Mouse (Mus musculus): ENCODE measurements around the gene Hspa4l. TPM values are rescaled to one million over a fixed set of nuclear protein-coding genes. Genes with fewer than 3 reads are reported as not detected.
A peak's percentile ranks its signal among the peaks of the same experiment; 100 is the strongest.

Hspa4l gene
- 12.0 and 21.4 TPM in 2 replicates for polyA plus RNA-seq (2012; rRNA removed)

DNA sequence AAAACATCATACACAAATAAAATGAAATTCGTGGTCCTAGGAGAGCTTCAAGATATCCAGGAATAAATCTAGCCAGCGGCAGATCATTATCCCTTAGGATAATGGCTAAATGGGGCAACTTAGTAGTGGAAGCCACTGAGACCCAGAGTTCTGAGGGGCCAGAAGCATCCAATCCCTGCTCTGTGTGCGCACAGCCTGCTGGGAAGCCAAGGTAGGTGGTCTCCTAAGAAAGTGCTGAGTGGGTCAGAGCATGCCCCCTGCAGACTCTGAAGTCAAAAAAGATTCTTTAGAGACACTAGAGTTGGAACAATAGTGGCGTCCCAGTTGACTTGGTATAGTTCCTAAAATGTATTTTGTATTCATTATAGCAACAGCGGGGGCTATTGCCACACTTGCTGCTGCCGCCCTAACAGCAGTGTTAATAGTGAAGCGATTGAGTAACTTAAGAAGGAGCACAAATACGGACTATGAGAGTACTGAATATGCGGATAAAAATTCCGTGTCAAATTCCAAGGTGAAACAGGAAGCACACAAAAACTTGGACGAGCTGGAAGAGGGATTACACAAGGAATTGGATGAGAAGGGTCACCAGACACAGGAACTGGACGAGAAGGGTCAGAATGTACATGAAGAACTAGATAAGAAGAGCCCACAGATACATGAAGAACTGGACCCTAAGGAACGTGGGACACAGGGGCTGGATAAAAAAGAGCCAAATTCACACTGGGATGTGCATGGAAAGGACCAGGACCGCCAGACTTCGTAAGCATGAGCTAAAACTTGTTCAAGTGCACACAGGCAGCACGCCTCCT is at the start of gene Hspa4l:
Gene Hspa4l, plus strand, starts transcription at position 472 of the 812 bp plus-strand sequence.
- DNase-seq (ENCODE audit: low read depth) = peak; percentile 48
- TF ChIP-seq POLR2A (IDR thresholded peaks at IDR 0.05; ENCODE audit: borderline replicate concordance, extremely low read depth, insufficient read depth, insufficient read length, poor library complexity, severe bottlenecking) (no peak), CTCF (IDR thresholded peaks at IDR 0.05; ENCODE audit: borderline replicate concordance, extremely low read depth, insufficient read depth, insufficient read length) (no peak)

DNA sequence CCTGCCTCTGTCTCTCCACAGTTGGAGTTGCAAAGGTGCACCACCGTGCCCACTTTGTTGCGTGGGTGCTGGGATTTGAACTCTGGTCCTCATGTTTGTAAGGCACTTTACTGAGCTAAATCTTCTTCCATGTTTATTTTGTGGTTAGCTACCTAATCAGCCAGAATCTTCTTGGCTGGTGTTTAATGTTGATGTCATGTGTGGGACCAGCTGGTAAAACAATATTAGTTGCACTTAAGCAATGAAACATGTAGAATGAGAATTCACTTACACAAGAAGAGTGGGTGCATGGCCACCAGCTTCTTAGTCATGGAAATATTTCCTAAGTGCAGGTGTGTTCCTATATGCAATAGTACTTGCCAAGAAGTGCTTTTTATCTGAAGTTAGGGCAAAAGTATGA is 49.1 kb upstream of the Hspa4l start:
- TF ChIP-seq POLR2A (IDR thresholded peaks at IDR 0.05; ENCODE audit: borderline replicate concordance, extremely low read depth, insufficient read depth, insufficient read length, poor library complexity, severe bottlenecking) = no peak
- no peak for TF ChIP-seq CTCF (IDR thresholded peaks at IDR 0.05; ENCODE audit: borderline replicate concordance, extremely low read depth, insufficient read depth, insufficient read length)

DNA sequence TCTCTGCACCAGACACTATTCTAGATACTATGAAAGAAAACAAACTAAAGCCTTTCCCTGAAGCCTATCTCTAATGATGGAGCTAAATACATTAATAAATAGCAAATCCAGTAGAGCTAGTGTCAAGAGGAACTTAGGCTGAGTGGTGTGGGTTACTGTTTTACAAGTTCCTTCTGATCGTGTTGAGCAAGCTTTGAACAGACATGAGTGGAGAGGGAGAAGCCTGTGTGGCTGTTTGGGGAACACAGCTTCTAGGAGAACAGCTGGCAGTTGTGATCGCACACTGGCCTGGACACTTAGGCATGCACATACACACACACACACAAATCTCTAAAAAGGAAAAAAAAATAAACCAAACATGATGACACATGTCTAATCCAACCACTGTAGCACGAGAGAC is 45.5 kb upstream of the Hspa4l start:
- no peak for TF ChIP-seq POLR2A (IDR thresholded peaks at IDR 0.05; ENCODE audit: borderline replicate concordance, extremely low read depth, insufficient read depth, insufficient read length, poor library complexity, severe bottlenecking)
- TF ChIP-seq CTCF (IDR thresholded peaks at IDR 0.05; ENCODE audit: borderline replicate concordance, extremely low read depth, insufficient read depth, insufficient read length) = no peak
- no peak for DNase-seq (ENCODE audit: low read depth)

More for the DNA sequence above, 49.1 kb upstream of the Hspa4l start:
- DNase-seq (ENCODE audit: low read depth) = no peak

DNA sequence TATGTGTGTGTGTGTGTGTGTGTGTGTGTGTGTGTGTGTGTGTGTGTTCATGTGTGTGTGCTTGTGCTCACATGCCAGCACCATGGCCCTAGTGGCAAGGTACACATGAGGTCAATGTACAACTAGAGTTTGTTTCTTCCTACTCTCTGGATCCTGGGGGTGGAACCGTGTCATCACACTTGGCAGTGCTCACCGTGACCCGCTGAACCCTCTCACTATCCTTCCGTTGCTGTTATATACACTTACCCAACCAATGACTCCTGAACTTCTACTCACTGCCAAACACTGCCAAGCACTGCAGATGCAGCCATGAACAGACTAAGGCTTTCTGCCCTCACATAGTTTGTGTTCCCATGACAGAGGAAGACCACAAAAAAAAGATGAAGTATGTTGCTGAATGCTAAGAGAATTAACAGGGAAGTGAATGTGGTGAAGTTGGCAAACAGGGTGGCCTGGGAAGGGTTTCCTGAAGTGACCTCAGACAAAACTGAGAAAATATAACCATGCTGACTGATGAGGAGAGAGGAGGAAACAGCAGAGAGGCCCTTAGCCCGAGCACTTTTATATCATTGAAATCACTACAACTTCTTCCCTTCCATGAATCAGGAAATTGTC is 39.4 kb upstream of the Hspa4l start:
- DNase-seq (ENCODE audit: low read depth) = no peak
- TF ChIP-seq POLR2A (IDR thresholded peaks at IDR 0.05; ENCODE audit: borderline replicate concordance, extremely low read depth, insufficient read depth, insufficient read length, poor library complexity, severe bottlenecking) (no peak), CTCF (IDR thresholded peaks at IDR 0.05; ENCODE audit: borderline replicate concordance, extremely low read depth, insufficient read depth, insufficient read length) (no peak)

DNA sequence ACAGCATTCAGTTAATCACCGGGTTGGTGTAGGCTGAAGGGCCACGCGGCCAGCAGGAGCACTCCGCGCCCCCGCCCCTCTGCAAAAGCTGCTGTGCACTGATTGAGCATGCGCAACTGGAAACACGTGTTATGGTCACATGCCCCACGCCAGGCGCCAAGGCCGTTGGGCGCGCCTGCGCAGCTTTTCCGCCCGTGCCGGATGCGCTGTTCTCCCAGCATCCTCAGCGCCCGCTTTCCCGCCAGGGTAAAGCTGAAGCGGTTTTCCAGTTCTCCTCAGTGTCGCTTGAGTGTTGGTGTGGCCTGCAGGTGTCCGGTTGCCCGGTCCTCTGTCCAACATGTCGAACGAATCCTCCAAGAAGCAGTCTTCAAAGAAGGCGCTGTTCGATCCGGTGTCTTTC is 35.6 kb upstream of the Hspa4l start, which contains the start of gene Slc25a31:
Gene Slc25a31, plus strand, starts transcription at position 201 of the 400 bp plus-strand sequence.
- DNase-seq (ENCODE audit: low read depth) = no peak
- TF ChIP-seq CTCF (IDR thresholded peaks at IDR 0.05; ENCODE audit: borderline replicate concordance, extremely low read depth, insufficient read depth, insufficient read length) = no peak
- no peak for TF ChIP-seq POLR2A (IDR thresholded peaks at IDR 0.05; ENCODE audit: borderline replicate concordance, extremely low read depth, insufficient read depth, insufficient read length, poor library complexity, severe bottlenecking)

DNA sequence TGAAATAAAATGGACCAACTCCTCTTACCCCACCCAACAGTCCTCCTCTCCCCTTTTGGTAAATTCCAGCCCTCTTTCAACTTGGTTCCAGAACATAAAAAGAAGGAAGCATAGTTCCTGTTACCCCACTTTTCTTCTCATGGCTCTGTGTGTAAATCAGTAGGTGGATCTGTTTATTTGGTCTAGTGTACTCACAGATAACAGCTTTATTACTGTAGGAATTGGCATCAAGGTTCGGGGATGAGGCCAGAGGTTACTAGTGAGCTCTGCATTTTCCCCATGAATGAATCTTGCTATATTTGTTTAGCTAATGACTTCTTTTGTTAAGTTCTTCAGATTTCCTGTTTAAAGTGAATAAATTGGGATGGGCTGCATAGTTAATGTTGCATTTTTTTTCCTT is 28.2 kb upstream of the Hspa4l start:
- no peak for DNase-seq (ENCODE audit: low read depth)
- no peak for TF ChIP-seq POLR2A (IDR thresholded peaks at IDR 0.05; ENCODE audit: borderline replicate concordance, extremely low read depth, insufficient read depth, insufficient read length, poor library complexity, severe bottlenecking)
- TF ChIP-seq CTCF (IDR thresholded peaks at IDR 0.05; ENCODE audit: borderline replicate concordance, extremely low read depth, insufficient read depth, insufficient read length) = no peak

DNA sequence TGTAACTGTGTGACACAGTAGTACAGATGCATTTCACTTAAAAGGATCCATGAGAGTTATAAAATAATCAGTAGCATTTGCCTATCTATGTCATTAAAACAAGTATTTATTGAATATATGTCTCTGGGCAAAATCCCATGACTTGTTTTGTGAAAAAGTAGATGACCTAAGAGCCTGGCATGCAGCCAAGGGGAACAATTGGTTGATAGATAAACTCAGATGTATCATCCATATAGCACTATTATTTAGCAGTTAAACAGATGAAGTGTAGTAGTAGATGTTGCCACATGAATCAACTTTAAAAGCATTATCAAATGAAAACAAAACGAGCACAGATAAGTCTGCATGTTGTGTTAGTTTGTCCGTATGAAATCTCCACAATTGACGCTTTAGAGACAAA is 25.3 kb upstream of the Hspa4l start:
- no peak for DNase-seq (ENCODE audit: low read depth)
- TF ChIP-seq POLR2A (IDR thresholded peaks at IDR 0.05; ENCODE audit: borderline replicate concordance, extremely low read depth, insufficient read depth, insufficient read length, poor library complexity, severe bottlenecking) = no peak
- no peak for TF ChIP-seq CTCF (IDR thresholded peaks at IDR 0.05; ENCODE audit: borderline replicate concordance, extremely low read depth, insufficient read depth, insufficient read length)

DNA sequence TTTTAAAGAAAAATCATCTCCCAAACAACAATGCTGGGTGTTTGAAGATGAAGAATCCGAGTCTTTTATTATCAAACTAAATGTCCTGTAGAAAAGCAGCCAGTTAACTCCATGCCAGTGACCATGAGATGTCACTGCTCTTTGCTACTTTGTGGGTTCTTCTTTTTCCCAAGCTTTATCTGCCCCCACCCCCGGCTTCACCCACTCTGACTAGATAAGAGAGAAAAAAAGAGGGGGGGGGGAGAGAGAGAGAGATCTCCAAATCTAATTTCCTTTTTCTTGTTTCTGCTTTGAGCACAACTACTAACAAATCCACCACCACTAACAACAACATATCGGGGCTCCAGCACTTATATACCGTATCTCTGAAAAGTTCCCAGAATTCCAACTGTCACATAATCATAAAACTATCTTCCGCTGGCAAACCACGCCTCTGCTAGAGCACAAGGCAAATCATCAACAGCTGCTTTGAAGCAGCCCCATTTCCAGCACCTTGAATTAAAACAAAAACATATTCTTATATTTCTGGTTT is 5.8 kb upstream of the Hspa4l start:
- TF ChIP-seq POLR2A (IDR thresholded peaks at IDR 0.05; ENCODE audit: borderline replicate concordance, extremely low read depth, insufficient read depth, insufficient read length, poor library complexity, severe bottlenecking) (no peak), CTCF (IDR thresholded peaks at IDR 0.05; ENCODE audit: borderline replicate concordance, extremely low read depth, insufficient read depth, insufficient read length) (no peak)
- no peak for DNase-seq (ENCODE audit: low read depth)

DNA sequence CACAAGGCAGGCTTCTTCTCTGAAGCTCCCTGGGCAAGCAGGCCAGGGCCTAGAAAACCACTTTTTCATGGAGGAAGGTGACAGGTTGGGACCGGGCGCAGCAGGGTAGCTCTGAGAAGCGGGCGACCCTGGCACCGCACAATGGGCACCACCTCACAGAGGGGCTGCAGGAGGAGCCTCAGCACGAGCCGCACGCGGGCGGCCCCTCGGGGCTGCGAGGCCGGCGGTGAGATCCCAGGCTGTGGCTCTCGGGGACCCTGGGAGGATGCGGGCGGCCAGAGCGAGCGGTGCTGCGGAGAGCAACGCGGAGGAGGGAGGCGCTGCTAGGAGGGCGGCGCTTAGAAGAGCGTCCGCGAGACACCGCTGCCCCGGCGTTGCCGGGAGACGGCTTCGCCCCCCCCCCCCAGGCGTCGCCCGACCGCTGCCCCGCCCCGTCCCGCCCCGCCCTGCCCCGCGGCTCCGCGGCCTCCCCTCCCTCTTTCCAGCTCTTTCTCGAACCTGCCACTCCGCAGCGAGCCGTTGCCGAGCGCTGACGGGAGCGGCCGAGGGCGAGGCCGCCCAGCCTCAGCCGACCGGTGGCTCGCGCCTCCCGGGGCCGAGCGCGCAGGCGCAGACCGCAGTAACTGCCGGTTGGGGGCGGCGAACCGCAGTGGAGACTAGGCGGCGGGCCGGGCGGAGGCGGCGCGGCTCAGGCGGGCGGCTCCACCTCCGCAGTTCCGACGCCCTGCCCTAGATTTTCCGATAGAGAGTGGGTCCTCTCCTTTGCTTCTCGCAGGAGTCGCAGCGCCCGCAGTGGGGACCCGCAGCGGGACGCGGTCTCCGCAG is 753 bp downstream of the Hspa4l start:
- peak; percentile 95 for DNase-seq (ENCODE audit: low read depth)
- no peak for TF ChIP-seq CTCF (IDR thresholded peaks at IDR 0.05; ENCODE audit: borderline replicate concordance, extremely low read depth, insufficient read depth, insufficient read length)
- TF ChIP-seq POLR2A (IDR thresholded peaks at IDR 0.05; ENCODE audit: borderline replicate concordance, extremely low read depth, insufficient read depth, insufficient read length, poor library complexity, severe bottlenecking) = peak; percentile 91

DNA sequence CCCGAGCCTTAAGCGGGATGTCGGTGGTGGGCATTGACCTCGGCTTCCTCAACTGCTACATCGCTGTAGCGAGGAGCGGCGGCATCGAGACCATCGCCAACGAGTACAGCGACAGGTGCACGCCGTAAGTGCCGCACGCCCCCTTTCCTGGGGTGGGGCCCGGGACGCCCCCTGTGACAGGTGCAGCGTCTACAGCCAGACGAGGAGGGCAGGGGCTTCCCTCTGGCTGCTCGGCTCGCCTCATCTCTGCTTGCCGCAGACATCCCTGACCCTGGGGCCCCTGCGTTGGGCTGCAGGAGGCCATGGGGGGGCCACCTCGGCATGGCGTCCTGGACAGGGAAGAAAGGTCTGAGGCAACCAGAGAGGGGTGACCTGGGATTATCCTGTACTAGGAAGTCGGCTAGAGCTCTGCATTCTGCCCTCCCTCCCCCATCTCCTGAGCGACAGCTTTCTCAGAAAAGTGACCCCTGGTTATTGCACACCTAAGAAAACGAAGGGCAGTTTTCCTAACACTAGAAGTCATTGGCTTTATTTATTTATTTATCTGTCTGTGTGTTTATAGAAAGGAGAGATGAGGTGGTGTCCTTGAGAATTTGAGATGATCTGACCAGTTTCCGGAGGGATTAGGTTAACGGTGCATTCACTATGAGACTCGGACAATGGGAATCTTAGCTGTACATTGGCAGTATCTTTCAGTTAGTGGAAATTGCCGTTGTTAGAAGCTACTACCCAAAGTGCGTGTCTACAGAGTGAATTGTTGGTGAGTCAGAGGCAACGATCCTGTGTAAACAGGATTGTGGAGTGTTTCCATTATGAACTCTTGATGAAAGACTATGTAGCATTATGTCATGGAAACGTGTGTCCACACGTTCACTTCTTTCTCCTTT is 1.6 kb downstream of the Hspa4l start:
- TF ChIP-seq POLR2A (IDR thresholded peaks at IDR 0.05; ENCODE audit: borderline replicate concordance, extremely low read depth, insufficient read depth, insufficient read length, poor library complexity, severe bottlenecking) (no peak), CTCF (IDR thresholded peaks at IDR 0.05; ENCODE audit: borderline replicate concordance, extremely low read depth, insufficient read depth, insufficient read length) (no peak)
- DNase-seq (ENCODE audit: low read depth) = peak; percentile 59

All from brain, embryonic 14.5 days (tissue).